Mouse (Mus musculus) cerebellum, postnatal 4 days (tissue): Measurements from ENCODE around the gene Xab2.

ENCODE experiments used
- DNase-seq, 2 experiments: peaks; one replicate each; pipeline ENCODE4 v3.0.0; 2022; ENCODE audit warnings: low spot score in 2 of 2, mixed read lengths in 1 of 2

Gene Xab2

GRCm38 (mm10) chr8:3621199-3621970, at the start of gene Xab2, which contains the start of gene Pet100:
Xab2 (minus strand) TSS chr8:3621316.
Pet100 (plus strand) TSS chr8:3621548.
- peak; percentile 97 to 98 for DNase-seq

- DNase-seq, result no peak
Measured at GRCm38 (mm10) chr8:3670388-3670787, 49.3 kb upstream of the Xab2 start.

GRCm38 (mm10) chr8:3665507-3665906, 44.4 kb upstream of the Xab2 start, which contains the start of gene Mcemp1:
Mcemp1 (plus strand) TSS chr8:3665754.
- DNase-seq, result no peak

GRCm38 (mm10) chr8:3664405-3664804, 43.3 kb upstream of the Xab2 start:
- no peak for DNase-seq

GRCm38 (mm10) chr8:3660889-3661288, 39.8 kb upstream of the Xab2 start:
- DNase-seq, result no peak

GRCm38 (mm10) chr8:3656725-3657381, 35.7 kb upstream of the Xab2 start:
- DNase-seq, result no peak

- DNase-seq, result no peak
Measured at GRCm38 (mm10) chr8:3655526-3655925, 34.4 kb upstream of the Xab2 start, which contains the start of gene Retn. Retn (plus strand) TSS chr8:3655770.

GRCm38 (mm10) chr8:3654726-3655508, 33.8 kb upstream of the Xab2 start:
- no peak for DNase-seq

- no peak for DNase-seq
Measured at GRCm38 (mm10) chr8:3652845-3653244, 31.7 kb upstream of the Xab2 start.

- DNase-seq, result no peak
Measured at GRCm38 (mm10) chr8:3648990-3649389, 27.9 kb upstream of the Xab2 start.

GRCm38 (mm10) chr8:3648268-3648667, 27.2 kb upstream of the Xab2 start:
- DNase-seq, result no peak

GRCm38 (mm10) chr8:3647561-3647960, 26.4 kb upstream of the Xab2 start:
- no peak for DNase-seq

- no peak for DNase-seq
Measured at GRCm38 (mm10) chr8:3646824-3647531, 25.9 kb upstream of the Xab2 start.

- DNase-seq, result no peak
Measured at GRCm38 (mm10) chr8:3645804-3646203, 24.7 kb upstream of the Xab2 start.

- DNase-seq, result no peak
Measured at GRCm38 (mm10) chr8:3631478-3631875, 10.4 kb upstream of the Xab2 start.

GRCm38 (mm10) chr8:3630647-3631477, 9.7 kb upstream of the Xab2 start, which contains the start of gene Stxbp2:
Stxbp2 (plus strand) TSS chr8:3630955.
- DNase-seq, result no peak

- no peak for DNase-seq
Measured at GRCm38 (mm10) chr8:3628014-3628413, 6.9 kb upstream of the Xab2 start.

GRCm38 (mm10) chr8:3626971-3627370, 5.9 kb upstream of the Xab2 start:
- no peak for DNase-seq

GRCm38 (mm10) chr8:3625445-3625844, 4.3 kb upstream of the Xab2 start, which contains the start of gene Pcp2:
Pcp2 (minus strand) TSS chr8:3625545.
- no peak for DNase-seq

GRCm38 (mm10) chr8:3622119-3622518, 1.0 kb upstream of the Xab2 start:
- no peak for DNase-seq

GRCm38 (mm10) chr8:3609816-3610150, 11.3 kb downstream of the Xab2 start:
- no peak for DNase-seq
